Mouse (Mus musculus): ENCODE results near the gene Mrpl51.

- no peak for TF ChIP-seq CTCF (IDR thresholded peaks at IDR 0.05; ENCODE audit: low read depth, low read length)
- TF ChIP-seq POLR2A (IDR thresholded peaks at IDR 0.05; ENCODE audit: borderline replicate concordance, low read depth, low read length), result no peak
These were observed 48.5 kb upstream of the Mrpl51 start for GRCm38 (mm10) chr6:125143128-125143527.
